Mouse (Mus musculus) heart, adult 2 months (tissue): Measurements from ENCODE around the gene F3. TPM values are rescaled to one million over a fixed set of nuclear protein-coding genes. Genes with fewer than 3 reads are reported as not detected.
A peak's percentile ranks its signal among the peaks of the same experiment; 100 is the strongest.

Experiments
- DNase-seq, 2 experiments: peaks; one replicate each; pipeline ENCODE4 v3.0.0; 2021
- H3K27ac ChIP-seq: fragments of 200-600 bp; 2 replicates; pipeline ENCODE4 v1.8.1; 2022
- H3K27me3 ChIP-seq: fragments of 200-500 bp; 2 replicates; pipeline ENCODE4 v1.6.1; 2012; ENCODE audit warnings: mild to moderate bottlenecking, low read length, inconsistent platforms, mixed read lengths; ENCODE audit not compliant: control insufficient read depth, insufficient read depth
- H3K36me3 ChIP-seq: fragments of 200-500 bp; 2 replicates; pipeline ENCODE4 v1.6.1; 2012; ENCODE audit warnings: low read length, inconsistent platforms; ENCODE audit not compliant: control insufficient read depth, insufficient read depth
- H3K4me1 ChIP-seq: fragments of 200-500 bp; 2 replicates; pipeline ENCODE4 v1.6.1; 2011; ENCODE audit warnings: low read length; ENCODE audit not compliant: control insufficient read depth, insufficient read depth
- H3K4me3 ChIP-seq: fragments of 200-600 bp; 2 replicates; pipeline ENCODE4 v1.8.1; 2022
- H3K79me2 ChIP-seq: fragments of 200-500 bp; replicated peaks from 2 replicates; pipeline ENCODE4 v1.6.1; 2012; ENCODE audit warnings: mild to moderate bottlenecking, inconsistent platforms, low read length, moderate library complexity, mixed read lengths; ENCODE audit not compliant: control insufficient read depth, insufficient read depth
- H3K9ac ChIP-seq: fragments of 200-500 bp; 2 replicates; pipeline ENCODE4 v1.6.1; 2012; ENCODE audit warnings: low read depth, mild to moderate bottlenecking, control low read depth, inconsistent platforms, low read length, mixed read lengths
- CTCF ChIP-seq: fragments of 200-600 bp; IDR thresholded peaks from 2 replicates; pipeline ENCODE4 v1.8.1; 2022; ENCODE audit warnings: antibody characterized with exemption, mild to moderate bottlenecking, moderate library complexity
- EP300 ChIP-seq: fragments of 200-500 bp; IDR thresholded peaks from 2 replicates; pipeline ENCODE4 v1.6.1; 2011; ENCODE audit warnings: low read depth, low read length, control low read depth; ENCODE audit not compliant: insufficient read depth
- POLR2A ChIP-seq: fragments of 200-500 bp; IDR thresholded peaks from 2 replicates; pipeline ENCODE4 v1.6.1; 2011; ENCODE audit warnings: mild to moderate bottlenecking, low read depth, low read length, control low read depth; ENCODE audit not compliant: insufficient read depth
- WGBS: fragments of 180-500 bp; shearing (Covaris S2); methylation state at CpG from one replicate; pipeline ENCODE4 v1.1.7; 2018; 5-methylcytosine and 5-hydroxymethylcytosine counted together
- intact Hi-C: fragments of 180-260 bp; cut with DNase I; formaldehyde crosslinking; loops from one replicate; pipeline ENCODE4 v1.15.1; 2025
- polyA plus RNA-seq: library from polyadenylated mRNA; depleted of rRNA; stranded (reverse); fragments of >200 nt; gene quantifications from 2 replicates; pipeline ENCODE4 v1.2.3, GENCODE M21; 2012; rRNA removed
- total RNA-seq, 2 experiments: library from RNA; stranded (reverse); gene quantifications; 2 replicates each; pipeline ENCODE4 v1.2.3; 2021

The F3 gene
- total and polyA plus RNA-seq, 3 experiments, result 23.5 to 29.6 (median 23.9) TPM

DNA sequence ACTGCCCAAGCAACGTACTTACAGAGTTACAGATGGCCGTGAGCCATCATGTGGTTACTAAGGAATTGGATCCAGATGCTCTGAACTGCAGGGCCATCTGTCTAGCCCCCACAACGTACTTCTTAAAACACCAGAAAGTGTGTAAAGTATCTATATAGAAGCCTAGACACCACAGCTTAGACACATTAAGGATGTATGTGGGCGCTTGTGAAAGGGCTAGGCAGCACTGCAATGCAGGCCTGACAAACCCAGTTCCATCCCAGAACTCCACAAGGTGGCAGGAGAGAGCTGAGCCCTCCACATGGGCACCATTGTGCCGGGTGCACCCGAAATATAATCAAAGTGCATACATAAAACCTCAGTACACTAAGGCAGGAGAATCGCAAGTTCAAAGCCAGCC lies 54.6 kb downstream of the F3 start:
- intact Hi-C loops, result no loop called here
- Histone ChIP-seq H3K27me3 (no peaks in the 10 kb centered on the region), H3K4me1 (no peaks in the 10 kb centered on the region), H3K79me2 (peaks cover 2% of the 10 kb centered on the region; the same call in 1 of the 2 replicates), H3K9ac (no peak overlapping the region), H3K27ac (no peak overlapping the region), H3K36me3 (no peaks in the 10 kb centered on the region; the same call in 1 of the 2 replicates), H3K4me3 (no peak overlapping the region)
- TF ChIP-seq POLR2A (no peak), CTCF (peak; percentile 82), EP300 (no peak)
- DNase-seq, result peak; percentile 31 to 62
- WGBS, result 57% methylated on average over 7 of the region's 7 CpGs

DNA sequence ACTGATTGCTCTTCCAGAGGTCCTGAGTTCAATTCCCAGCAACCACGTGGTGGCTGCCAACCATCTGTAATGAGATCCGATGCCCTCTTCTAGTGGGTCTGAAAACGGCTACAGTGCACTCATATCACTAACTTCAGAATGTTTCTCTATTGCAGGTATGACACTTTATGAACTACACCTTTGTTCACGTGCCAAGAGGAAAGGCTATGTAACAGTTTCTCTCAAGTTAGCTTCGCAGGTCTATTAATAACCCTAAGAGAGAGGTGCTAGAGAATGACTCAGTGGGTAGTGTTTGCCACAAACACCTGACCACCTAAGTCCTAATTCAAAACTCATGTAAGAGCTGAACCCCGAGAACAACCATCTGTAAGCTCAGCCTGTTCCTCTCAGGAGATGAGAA lies 59.7 kb downstream of the F3 start:
- H3K9ac ChIP-seq, result no peak overlapping the region
- no peaks in the 10 kb centered on the region for H3K36me3 ChIP-seq
- H3K79me2 ChIP-seq, result no peaks in the 10 kb centered on the region
- no peaks in the 10 kb centered on the region for H3K4me1 ChIP-seq
- no peaks in the 10 kb centered on the region for H3K27me3 ChIP-seq
- TF ChIP-seq CTCF, result no peak
- TF ChIP-seq POLR2A, result no peak
- TF ChIP-seq EP300, result no peak
- no peak overlapping the region for H3K4me3 ChIP-seq
- H3K27ac ChIP-seq, result no peak overlapping the region
- 65% methylated on average over 6 of the region's 6 CpGs for WGBS
- intact Hi-C loops, result no loop called here
- no peak for DNase-seq

Other genes with a start within 250 kb of the F3 start
- gene Slc44a3, start 191.1 kb upstream of the F3 start, total RNA-seq, result not detected
- gene Slc44a3, start 191.1 kb upstream of the F3 start, polyA plus RNA-seq, result 0.38 and 1.1 TPM in 2 replicates
- not detected for gene 4930432M17Rik, start 52.8 kb upstream of the F3 start, total RNA-seq
- not detected in 2 replicates for gene 4930432M17Rik, start 52.8 kb upstream of the F3 start, polyA plus RNA-seq
- 10 to 100 TPM; 73.6 to 78.9 TPM for gene Abcd3, start 91.8 kb downstream of the F3 start, total RNA-seq
- gene Abcd3, start 91.8 kb downstream of the F3 start, polyA plus RNA-seq, result 19.5 and 29.3 TPM in 2 replicates
- 10 to 100 TPM; 38.6 to 41.2 TPM for gene Arhgap29, start 229.0 kb downstream of the F3 start, total RNA-seq
- 30.7 and 57.0 TPM in 2 replicates for gene Arhgap29, start 229.0 kb downstream of the F3 start, polyA plus RNA-seq